Mouse (Mus musculus) MEL-GATA-1-ER (cell line): ENCODE data around the gene Rnf180.

ENCODE experiments used
- DNase-seq: peaks from one replicate; pipeline ENCODE4 v3.0.0-alpha.2; 2012; ENCODE audit warnings: low read depth; ENCODE audit errors: extremely low read depth

Rnf180 gene

DNA sequence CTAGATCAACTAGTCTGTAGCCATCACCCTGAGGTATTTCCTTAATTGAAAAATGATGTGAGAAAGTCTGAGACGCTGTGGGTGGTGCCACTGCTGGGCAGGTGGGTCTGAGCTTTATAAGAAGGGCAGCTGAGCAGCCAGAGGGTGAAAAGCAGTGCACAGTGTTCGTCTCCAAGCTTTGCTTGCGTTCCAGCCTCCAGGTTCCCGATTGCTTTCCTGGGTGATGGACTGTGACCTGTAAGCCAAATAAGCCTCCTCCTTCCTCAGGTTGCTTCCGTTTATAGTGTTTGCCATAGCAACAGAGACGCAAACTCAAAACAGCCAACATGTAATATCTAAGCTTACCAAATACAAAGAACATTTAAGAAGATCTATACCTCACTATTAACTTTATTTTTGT, 162.2 kb downstream of the Rnf180 start:
- DNase-seq, result no peak

DNA sequence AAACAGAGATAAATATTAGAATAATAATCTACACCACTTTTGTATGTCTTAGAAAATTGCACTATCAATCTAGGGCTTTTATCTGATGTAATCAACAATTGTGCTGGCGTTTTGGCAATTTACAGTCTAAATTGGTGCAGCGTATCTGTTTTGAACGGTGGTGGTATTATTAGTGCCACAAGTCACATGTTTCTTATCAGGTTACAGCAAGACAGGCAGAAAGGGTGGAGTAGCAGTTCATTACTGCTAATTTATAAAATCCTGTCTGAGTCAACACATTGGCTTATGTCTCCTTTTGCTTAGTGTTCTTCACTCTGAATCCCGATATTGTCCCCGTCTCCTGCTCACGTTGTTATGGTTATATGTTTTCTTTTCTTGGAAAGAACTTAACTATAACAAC, 164.5 kb downstream of the Rnf180 start:
- no peak for DNase-seq

DNA sequence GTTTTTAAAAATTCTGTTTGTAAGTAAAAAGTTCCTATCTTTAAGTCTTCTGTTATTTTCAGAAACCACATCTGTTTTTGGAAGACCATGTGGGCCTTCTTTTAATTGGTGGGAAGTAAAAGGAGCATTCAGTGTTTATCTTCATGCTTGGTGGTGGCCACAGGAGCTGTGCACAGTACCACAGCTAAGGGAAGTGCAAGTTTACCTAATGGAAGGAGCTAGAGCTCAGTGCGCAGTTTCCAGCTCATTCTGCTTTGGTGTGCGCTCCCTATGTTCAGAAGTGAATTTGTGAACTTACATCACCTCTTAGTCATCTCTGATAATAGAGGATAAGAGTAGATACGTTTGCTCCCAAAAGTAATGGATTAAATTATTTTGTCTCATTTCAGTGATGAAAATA, 172.5 kb downstream of the Rnf180 start:
- no peak for DNase-seq

DNA sequence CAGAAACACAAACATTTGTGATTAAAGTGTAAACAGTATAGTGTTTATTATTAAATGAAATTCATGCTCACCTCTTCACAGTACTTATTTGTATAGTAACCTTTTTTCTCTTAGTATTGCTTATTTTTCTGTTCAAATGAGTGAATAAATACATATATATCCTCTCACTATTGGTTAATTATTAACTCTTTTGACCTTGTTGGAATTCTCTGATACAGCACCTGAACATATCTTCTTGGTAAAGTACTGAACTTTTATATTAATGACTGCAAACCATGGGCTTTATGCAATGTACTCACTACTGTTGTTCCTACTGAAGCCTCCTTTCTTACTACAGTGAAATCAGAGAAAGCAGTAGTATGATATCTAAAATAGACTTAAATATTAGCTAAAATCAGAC, 173.0 kb downstream of the Rnf180 start:
- DNase-seq, result no peak

DNA sequence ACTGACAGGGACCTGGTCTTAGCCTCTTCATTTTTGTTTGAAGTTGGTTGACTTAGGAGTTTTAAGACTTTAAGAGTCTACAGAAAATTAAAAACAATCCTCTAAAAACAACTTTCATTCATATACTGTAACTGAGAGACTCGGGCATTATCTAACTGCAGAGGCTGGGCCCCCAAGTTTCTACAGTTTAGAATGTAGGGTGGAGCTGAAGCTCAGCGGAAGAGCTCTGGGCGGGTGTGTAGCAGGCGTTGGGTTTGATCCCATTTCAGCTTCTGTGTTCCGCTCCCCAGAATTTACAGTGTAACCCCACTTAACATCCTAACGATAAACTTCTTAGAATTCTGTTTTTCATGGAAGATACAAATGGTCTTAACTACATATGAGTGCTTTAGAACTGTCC, 183.0 kb downstream of the Rnf180 start:
- no peak for DNase-seq

DNA sequence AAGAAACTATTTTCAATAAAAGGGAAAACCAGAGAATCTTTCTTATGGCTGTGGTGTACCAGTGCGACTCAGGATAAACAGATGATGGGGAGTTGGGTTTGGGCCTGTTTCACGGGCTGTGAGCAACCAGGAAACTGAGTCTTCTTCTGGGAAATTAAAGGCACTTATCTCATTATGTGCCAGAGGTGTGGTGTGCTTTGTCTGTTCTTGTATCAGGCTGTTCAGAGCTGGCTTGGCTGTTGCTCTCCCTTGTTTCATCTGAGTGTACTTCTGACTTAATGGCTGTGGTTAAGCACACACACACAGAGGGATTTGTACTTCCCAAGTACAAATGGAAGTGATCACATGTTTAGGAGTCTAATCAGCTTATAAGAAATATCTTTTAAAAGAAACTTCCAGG, 190.2 kb downstream of the Rnf180 start:
- no peak for DNase-seq

DNA sequence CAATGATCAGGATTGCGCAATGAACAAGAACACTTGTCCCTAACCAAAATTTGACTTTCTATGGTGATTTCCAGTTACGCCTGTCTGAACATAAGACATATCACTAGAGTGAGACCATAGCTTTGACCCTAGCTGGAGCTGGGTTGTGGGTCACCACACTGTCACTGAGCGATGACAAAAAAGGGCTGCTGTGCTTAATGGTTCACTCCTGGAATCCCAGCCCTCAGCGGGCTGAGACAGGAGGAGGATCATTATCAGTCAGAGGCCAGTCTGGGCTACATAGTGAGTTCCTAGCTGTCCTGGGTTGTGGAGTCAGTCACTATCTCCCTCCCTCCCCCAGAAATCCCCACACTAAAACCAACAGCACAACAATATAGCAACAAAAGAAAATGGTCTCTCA, 193.9 kb downstream of the Rnf180 start:
- no peak for DNase-seq

DNA sequence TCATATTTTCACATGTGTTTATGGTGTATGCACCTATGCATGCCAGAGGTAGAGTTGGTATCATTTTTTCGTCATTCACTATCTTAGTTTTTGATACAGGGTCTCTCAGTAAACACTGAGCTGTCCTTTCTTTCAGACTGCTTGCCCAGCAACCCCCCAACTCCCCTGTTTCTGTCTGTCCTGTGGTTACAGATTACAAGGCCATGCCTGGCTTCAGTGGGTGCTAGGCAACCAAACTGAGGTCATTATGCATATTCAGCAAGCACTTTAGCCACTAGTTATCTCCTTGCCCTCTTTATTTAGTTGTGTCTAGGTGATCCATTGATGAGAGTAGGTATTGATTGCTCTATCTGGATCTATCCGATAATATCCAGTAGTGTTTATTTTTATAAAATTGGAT, 198.3 kb downstream of the Rnf180 start:
- no peak for DNase-seq

DNA sequence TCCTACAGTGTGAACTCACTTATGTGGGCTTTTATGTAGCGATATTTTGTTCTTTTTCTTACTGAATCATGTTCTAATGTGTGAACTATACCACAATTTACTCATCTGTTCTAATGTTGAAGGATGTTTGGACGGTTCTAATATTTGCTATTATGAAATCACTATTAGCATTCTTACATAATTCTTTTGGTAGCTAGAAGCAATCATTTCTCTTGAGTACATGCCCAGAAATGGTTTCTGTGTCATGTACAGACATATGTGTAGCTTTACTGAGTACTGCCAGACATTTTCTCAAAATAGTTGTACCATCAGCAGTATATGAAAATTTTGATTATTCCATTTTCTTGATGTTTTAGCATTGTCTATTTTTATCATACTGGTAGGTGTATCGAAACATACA, 205.3 kb downstream of the Rnf180 start:
- DNase-seq, result no peak

DNA sequence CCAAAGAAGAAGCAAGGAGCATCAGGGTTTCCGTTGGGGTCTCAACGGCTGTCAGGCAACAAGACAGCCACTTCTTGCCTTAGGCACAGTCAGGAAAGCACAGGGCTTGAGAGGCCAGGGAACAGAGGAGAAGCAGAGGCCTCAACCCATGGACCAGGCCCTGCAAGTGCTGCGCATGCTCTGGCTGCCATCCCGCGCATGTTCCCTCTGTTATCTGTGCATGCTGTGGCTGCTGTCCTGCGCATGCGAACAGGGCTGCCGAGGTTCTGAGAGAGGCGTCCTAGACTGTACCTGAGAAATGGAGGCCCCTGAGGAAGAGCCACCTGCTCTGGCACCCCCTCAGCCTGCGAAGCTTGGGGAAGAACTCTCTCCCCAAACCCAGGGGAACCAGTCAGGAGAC, 212.8 kb downstream of the Rnf180 start, which contains the start of gene 4933425L06Rik:
4933425L06Rik (plus strand) TSS at position 261 of the 400 bp plus-strand sequence.
- no peak for DNase-seq
